Mouse (Mus musculus): ENCODE measurements around the gene Psph. TPM values are rescaled to one million over a fixed set of nuclear protein-coding genes. Genes with fewer than 3 reads are reported as not detected.

Psph gene
- polyA plus RNA-seq, 1 experiment from 2014 or later: 31.1 TPM

DNA sequence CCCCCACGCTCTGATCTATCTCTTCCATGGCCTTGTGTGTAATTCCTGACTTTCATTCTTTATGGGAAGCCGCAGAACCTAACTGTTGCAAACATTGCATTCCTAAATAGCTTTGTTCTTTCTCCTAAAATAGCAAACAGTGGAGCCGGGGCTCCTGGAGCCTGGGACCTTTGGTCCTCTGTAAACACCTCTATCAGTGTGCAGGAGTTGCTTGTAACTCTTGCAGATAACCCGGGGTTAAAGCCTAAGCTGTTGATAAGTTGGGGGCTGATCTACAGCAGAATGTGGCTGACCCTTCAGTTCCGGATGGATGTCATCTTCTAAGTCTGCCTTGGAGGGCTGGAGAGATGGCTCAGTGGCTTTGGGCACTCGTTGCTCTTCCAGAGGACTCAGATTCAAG lies 43.2 kb downstream of the Psph start:
- H3K4me3 ChIP-seq (ENCODE audit: low read depth, low read length): no peak overlapping the region
- no peaks in the 10 kb centered on the region for H3K9me3 ChIP-seq (replicated peaks; ENCODE audit: control insufficient read depth, low read length, poor library complexity, severe bottlenecking)
- no peaks in the 10 kb centered on the region for H3K27me3 ChIP-seq (ENCODE audit: control insufficient read depth, insufficient read depth, low read depth, low read length)
- H3K4me1 ChIP-seq (ENCODE audit: control insufficient read depth, insufficient read depth, low read length): no peaks in the 10 kb centered on the region
- H3K4me2 ChIP-seq (ENCODE audit: low read length): no peak overlapping the region
- no peak overlapping the region for H3K27ac ChIP-seq (ENCODE audit: low read length)
- H3K9ac ChIP-seq (ENCODE audit: low read depth, low read length): no peak overlapping the region
- no peak for ATAC-seq
- WGBS: 81% methylated on average over 6 of the region's 6 CpGs
- peaks cover 28% of the 10 kb centered on the region for H3K36me3 ChIP-seq (ENCODE audit: control insufficient read depth, insufficient read depth, low read length)

DNA sequence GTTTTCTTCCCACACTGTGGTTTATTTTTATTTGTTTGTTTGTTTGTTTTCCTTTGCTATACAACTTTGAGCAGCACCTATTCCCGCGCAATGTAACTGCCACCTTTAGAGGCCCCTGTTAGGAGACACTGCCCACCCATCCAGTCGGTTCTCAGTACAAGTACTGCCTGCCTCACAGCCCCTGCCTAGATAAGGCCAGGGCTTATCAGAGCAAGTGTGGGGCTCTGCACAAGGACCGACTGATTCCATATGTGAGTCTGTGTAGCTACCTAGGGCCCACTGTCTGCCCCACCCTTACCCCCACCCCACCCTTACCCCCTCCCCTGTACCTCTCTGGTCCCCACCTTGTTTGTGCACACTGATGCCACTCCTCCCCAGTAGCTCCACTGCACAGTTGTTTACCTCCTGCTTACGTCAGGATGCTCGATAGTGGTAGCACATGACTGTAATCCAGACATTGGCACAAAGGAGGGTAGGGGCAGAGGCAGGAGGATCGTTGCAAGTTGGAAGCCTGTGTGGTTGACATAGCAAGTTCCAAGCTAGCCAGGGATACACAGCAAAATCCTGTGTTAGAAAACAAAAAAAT lies 44.3 kb downstream of the Psph start:
- WGBS: 89% methylated on average over 7 of the region's 7 CpGs
- Histone ChIP-seq H3K27ac (ENCODE audit: low read length) (no peak overlapping the region), H3K36me3 (ENCODE audit: control insufficient read depth, insufficient read depth, low read length) (peaks cover 28% of the 10 kb centered on the region), H3K27me3 (ENCODE audit: control insufficient read depth, insufficient read depth, low read depth, low read length) (no peaks in the 10 kb centered on the region), H3K9me3 (replicated peaks; ENCODE audit: control insufficient read depth, low read length, poor library complexity, severe bottlenecking) (no peaks in the 10 kb centered on the region), H3K4me2 (ENCODE audit: low read length) (no peak overlapping the region), H3K4me3 (ENCODE audit: low read depth, low read length) (no peak overlapping the region), H3K4me1 (ENCODE audit: control insufficient read depth, insufficient read depth, low read length) (no peaks in the 10 kb centered on the region), H3K9ac (ENCODE audit: low read depth, low read length) (no peak overlapping the region)
- no peak for ATAC-seq

DNA sequence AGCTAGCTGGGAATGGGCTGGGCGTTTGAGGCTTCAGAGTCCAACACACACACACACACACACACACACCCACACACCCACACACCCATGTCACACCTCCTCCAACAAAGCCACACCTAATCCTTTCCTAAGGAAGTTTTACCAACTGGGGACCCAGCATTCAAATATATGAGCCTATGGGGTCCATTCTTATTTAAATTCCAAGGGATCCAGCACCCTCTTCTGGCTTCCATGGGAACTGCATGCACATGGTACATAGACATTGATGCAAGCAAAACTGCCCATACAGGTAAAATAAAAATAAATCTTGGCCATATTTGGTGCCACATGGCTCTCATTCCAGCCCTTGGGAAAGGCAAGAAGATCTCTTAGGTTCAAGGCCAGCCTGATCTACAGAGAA lies 46.3 kb downstream of the Psph start:
- H3K9me3 ChIP-seq (replicated peaks; ENCODE audit: control insufficient read depth, low read length, poor library complexity, severe bottlenecking): no peaks in the 10 kb centered on the region
- no peak overlapping the region for H3K4me2 ChIP-seq (ENCODE audit: low read length)
- H3K4me3 ChIP-seq (ENCODE audit: low read depth, low read length): no peak overlapping the region
- H3K27ac ChIP-seq (ENCODE audit: low read length): no peak overlapping the region
- H3K9ac ChIP-seq (ENCODE audit: low read depth, low read length): no peak overlapping the region
- no peak for ATAC-seq
- H3K36me3 ChIP-seq (ENCODE audit: control insufficient read depth, insufficient read depth, low read length): peaks cover 16% of the 10 kb centered on the region
- H3K27me3 ChIP-seq (ENCODE audit: control insufficient read depth, insufficient read depth, low read depth, low read length): no peaks in the 10 kb centered on the region
- no peaks in the 10 kb centered on the region for H3K4me1 ChIP-seq (ENCODE audit: control insufficient read depth, insufficient read depth, low read length)
- WGBS: 100% methylated on average over 1 of the region's 1 CpGs

DNA sequence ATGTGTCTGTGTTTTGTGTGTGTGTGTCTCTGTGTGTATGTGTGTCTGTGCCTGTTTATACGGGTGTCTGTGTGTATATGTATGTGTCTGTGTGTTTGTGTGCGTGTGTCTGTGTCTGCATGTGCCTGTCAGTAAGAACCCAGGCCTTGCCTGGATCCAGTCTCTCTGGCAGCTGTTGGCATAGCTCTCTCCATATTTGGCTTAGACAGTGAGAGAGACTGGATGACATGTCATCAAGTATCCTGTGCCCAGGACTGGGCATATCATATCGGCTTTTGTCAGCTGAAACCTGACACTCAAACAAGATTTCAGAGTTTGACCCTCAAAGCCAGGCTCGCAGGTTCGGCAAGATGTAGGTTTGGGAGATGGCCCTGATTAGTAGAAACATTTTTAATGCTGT lies 56.2 kb downstream of the Psph start:
- no peak overlapping the region for H3K4me3 ChIP-seq (ENCODE audit: low read depth, low read length)
- no peak overlapping the region for H3K4me2 ChIP-seq (ENCODE audit: low read length)
- 86% methylated on average over 5 of the region's 5 CpGs for WGBS
- ATAC-seq: no peak
- peaks cover 15% of the 10 kb centered on the region for H3K4me1 ChIP-seq (ENCODE audit: control insufficient read depth, insufficient read depth, low read length)
- no peak overlapping the region for H3K27ac ChIP-seq (ENCODE audit: low read length)
- H3K36me3 ChIP-seq (ENCODE audit: control insufficient read depth, insufficient read depth, low read length): no peaks in the 10 kb centered on the region
- H3K9me3 ChIP-seq (replicated peaks; ENCODE audit: control insufficient read depth, low read length, poor library complexity, severe bottlenecking): no peaks in the 10 kb centered on the region
- H3K9ac ChIP-seq (ENCODE audit: low read depth, low read length): no peak overlapping the region
- no peaks in the 10 kb centered on the region for H3K27me3 ChIP-seq (ENCODE audit: control insufficient read depth, insufficient read depth, low read depth, low read length)

DNA sequence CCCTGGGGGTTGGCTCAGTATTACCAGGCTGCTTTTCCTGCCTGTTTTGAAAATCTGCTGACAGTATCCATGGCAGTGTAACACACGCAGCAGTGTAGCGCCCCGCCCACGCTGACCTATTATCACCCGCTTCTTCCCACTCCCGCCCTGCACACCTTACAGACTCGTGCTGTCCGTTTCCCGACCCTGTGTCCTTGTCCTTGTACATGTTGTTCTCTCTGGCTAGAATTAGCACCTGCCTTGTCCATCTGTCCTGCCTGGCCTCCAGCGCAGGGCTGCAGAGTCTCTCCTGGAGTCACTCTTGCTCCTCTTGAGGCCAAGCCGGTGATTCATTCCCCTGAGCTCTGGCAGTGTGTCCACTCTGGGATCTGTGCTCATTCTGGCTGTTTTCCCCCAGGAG lies 56.9 kb downstream of the Psph start:
- no peak overlapping the region for H3K4me3 ChIP-seq (ENCODE audit: low read depth, low read length)
- no peak for ATAC-seq
- no peaks in the 10 kb centered on the region for H3K9me3 ChIP-seq (replicated peaks; ENCODE audit: control insufficient read depth, low read length, poor library complexity, severe bottlenecking)
- no peak overlapping the region for H3K9ac ChIP-seq (ENCODE audit: low read depth, low read length)
- H3K36me3 ChIP-seq (ENCODE audit: control insufficient read depth, insufficient read depth, low read length): no peaks in the 10 kb centered on the region
- WGBS: 81% methylated on average over 11 of the region's 11 CpGs
- H3K27me3 ChIP-seq (ENCODE audit: control insufficient read depth, insufficient read depth, low read depth, low read length): no peaks in the 10 kb centered on the region
- no peak overlapping the region for H3K27ac ChIP-seq (ENCODE audit: low read length)
- no peak overlapping the region for H3K4me2 ChIP-seq (ENCODE audit: low read length)
- H3K4me1 ChIP-seq (ENCODE audit: control insufficient read depth, insufficient read depth, low read length): peaks cover 16% of the 10 kb centered on the region

DNA sequence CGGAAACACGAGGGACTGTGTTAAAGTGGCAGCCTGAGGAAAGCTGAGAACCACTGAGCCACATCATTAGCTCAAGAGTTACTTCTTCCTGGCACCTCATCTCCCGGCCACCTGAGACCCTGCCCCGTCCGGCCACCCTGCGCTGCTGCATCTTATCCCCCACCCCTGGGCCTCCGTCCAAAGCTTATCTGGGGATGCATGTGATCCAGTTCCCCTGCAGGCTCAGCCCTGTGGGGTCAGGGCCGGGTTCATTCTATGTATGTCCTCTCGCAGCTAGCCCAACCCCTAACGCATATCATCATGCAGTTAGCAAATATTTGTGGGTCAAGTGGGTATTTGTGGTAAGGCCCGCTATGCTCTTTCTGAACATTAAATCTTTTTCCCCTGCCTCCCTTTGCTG lies 58.0 kb downstream of the Psph start:
- ATAC-seq: no peak
- no peaks in the 10 kb centered on the region for H3K27me3 ChIP-seq (ENCODE audit: control insufficient read depth, insufficient read depth, low read depth, low read length)
- H3K4me1 ChIP-seq (ENCODE audit: control insufficient read depth, insufficient read depth, low read length): peaks cover 16% of the 10 kb centered on the region
- no peak overlapping the region for H3K4me3 ChIP-seq (ENCODE audit: low read depth, low read length)
- H3K36me3 ChIP-seq (ENCODE audit: control insufficient read depth, insufficient read depth, low read length): no peaks in the 10 kb centered on the region
- 66% methylated on average over 11 of the region's 11 CpGs for WGBS
- H3K4me2 ChIP-seq (ENCODE audit: low read length): no peak overlapping the region
- H3K27ac ChIP-seq (ENCODE audit: low read length): no peak overlapping the region
- no peaks in the 10 kb centered on the region for H3K9me3 ChIP-seq (replicated peaks; ENCODE audit: control insufficient read depth, low read length, poor library complexity, severe bottlenecking)
- H3K9ac ChIP-seq (ENCODE audit: low read depth, low read length): no peak overlapping the region

DNA sequence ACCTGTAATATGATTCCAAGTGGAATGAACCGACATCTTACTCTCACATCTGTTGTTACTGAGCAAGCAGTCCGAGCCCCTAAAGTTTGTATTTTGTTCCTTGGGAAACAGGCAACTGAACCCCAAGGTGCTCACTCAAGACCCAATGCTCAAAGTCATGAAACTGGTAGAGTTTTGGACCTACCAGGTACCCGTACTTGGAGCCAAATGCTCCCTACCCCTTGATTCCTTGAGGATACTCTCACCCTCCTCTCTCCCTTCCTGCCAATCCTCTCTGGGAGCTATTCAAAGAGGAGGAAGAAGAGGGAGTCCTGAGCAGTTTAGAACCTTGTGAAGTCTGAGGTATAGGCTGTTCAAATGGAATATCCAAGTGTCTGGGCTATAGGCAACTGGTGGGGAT lies 60.5 kb downstream of the Psph start:
- ATAC-seq: no peak
- Histone ChIP-seq H3K27ac (ENCODE audit: low read length) (no peak overlapping the region), H3K9me3 (replicated peaks; ENCODE audit: control insufficient read depth, low read length, poor library complexity, severe bottlenecking) (no peaks in the 10 kb centered on the region), H3K9ac (ENCODE audit: low read depth, low read length) (no peak overlapping the region), H3K36me3 (ENCODE audit: control insufficient read depth, insufficient read depth, low read length) (no peaks in the 10 kb centered on the region), H3K4me3 (ENCODE audit: low read depth, low read length) (no peak overlapping the region), H3K27me3 (ENCODE audit: control insufficient read depth, insufficient read depth, low read depth, low read length) (no peaks in the 10 kb centered on the region), H3K4me1 (ENCODE audit: control insufficient read depth, insufficient read depth, low read length) (peaks cover 16% of the 10 kb centered on the region), H3K4me2 (ENCODE audit: low read length) (no peak overlapping the region)
- WGBS: 95% methylated on average over 3 of the region's 3 CpGs

DNA sequence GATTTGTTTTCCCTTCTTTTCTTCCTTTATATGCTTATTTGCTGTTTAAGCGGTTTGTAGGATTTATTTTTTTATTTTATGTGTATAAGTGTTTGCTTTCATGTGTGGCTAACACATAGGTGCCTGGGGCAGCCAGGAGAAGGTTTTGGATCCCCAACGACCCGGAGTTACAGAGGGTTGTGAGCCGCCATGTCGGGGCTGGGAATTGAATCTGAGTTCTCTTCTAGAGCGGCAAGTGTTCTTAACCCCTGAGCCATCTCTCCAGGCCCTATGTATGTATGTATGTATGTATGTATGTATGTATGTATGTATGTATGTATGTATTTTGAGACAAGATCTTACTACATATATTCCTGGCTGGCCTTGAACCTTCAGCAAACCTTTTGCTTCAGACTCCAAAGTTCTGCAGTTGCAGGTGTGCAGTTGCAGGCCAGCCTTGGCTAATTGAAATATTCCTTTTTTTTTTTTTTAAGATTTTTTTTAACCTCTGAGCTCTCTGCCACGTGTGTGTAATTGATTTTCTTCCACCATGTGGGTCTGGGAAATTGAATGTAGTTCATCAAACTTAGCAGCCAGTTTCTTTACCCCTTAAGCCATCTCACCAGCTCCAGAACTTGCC lies 61.4 kb downstream of the Psph start:
- Histone ChIP-seq H3K36me3 (ENCODE audit: control insufficient read depth, insufficient read depth, low read length) (no peaks in the 10 kb centered on the region), H3K4me1 (ENCODE audit: control insufficient read depth, insufficient read depth, low read length) (peaks cover 16% of the 10 kb centered on the region), H3K4me2 (ENCODE audit: low read length) (peak overlapping the region; percentile 63), H3K4me3 (ENCODE audit: low read depth, low read length) (peak overlapping the region; percentile 85), H3K27me3 (ENCODE audit: control insufficient read depth, insufficient read depth, low read depth, low read length) (no peaks in the 10 kb centered on the region), H3K27ac (ENCODE audit: low read length) (peak overlapping the region; percentile 93), H3K9me3 (replicated peaks; ENCODE audit: control insufficient read depth, low read length, poor library complexity, severe bottlenecking) (no peaks in the 10 kb centered on the region), H3K9ac (ENCODE audit: low read depth, low read length) (peak overlapping the region; percentile 97)
- ATAC-seq: no peak
- 12% methylated on average over 7 of the region's 7 CpGs for WGBS

DNA sequence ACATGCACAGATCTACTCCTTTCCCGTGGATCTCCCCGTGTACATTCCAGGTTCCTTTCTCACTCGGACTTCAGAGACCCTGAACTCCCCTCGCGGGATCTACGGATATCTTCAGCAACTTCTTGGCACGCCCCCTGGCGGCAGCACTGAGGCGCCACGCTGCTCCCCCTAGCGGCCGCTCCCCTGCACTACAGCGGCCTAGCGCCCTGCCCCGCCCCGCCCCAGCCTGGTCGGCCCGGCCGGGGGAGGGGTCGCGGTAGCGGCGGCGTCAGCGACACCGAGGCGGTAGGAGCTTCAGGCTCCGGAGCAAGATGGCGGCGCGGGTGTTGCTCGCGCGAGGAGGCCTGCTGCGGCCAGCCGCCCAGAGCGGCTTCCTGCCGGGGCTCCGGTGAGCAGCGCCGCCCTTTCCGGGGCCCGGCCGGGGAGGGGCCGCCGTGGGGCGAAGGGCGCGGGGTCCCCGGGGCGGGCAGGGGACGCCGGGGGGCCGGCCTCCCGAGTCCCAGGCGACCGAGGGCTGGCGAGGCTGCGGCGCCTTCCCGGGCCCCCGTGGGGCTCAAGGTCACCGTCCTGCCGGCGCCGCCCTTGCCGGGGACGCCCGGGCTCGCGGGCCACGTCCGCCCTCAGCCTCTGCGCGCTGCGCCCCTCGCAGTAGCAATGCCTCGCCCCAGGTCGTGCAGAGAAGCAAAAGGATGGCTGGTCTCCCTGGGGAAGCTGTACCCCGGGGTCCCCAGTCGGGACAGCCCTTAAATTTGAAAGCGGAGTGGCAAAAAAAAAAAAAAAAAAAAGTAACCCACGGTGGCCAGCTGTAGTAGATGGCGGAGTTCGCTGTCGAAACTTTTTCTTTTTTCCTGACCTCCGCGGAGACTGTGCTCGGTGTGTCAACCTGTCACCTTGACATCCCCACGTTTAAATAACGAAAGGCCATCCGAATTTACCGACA lies 62.1 kb downstream of the Psph start, which contains the start of gene Nipsnap2:
Gene Nipsnap2, plus strand, starts transcription at position 230 of the 940 bp plus-strand sequence.
- WGBS: under 1% methylated on average over 69 of the region's 93 CpGs
- Histone ChIP-seq H3K27ac (ENCODE audit: low read length) (peak within 1 kb of the TSS; percentile 93), H3K4me2 (ENCODE audit: low read length) (peak within 1 kb of the TSS; percentile 63), H3K4me1 (ENCODE audit: control insufficient read depth, insufficient read depth, low read length) (peaks cover 13% of the 10 kb centered on the region), H3K4me3 (ENCODE audit: low read depth, low read length) (peak within 1 kb of the TSS; percentile 85), H3K9me3 (replicated peaks; ENCODE audit: control insufficient read depth, low read length, poor library complexity, severe bottlenecking) (no peaks in the 10 kb centered on the region), H3K9ac (ENCODE audit: low read depth, low read length) (peak within 1 kb of the TSS; percentile 97), H3K36me3 (ENCODE audit: control insufficient read depth, insufficient read depth, low read length) (0 out of 2 replicates have a peak, but pooled peaks cover 1% of the 10 kb centered on the region), H3K27me3 (ENCODE audit: control insufficient read depth, insufficient read depth, low read depth, low read length) (no peaks in the 10 kb centered on the region)
- peak; percentile 94 for ATAC-seq
